Mouse (Mus musculus): Measurements from ENCODE around the gene Aldh16a1. TPM values are rescaled to one million over a fixed set of nuclear protein-coding genes. Genes with fewer than 3 reads are reported as not detected.
"Not testable (repeated sequence)": the region's sequence is repeated elsewhere in the genome, so short reads cannot be mapped to it uniquely, and the experiment has no call there.

Gene Aldh16a1
- polyA plus RNA-seq, 1 experiment from 2014 or later = 33.9 TPM

- Histone ChIP-seq H3K4me2 (ENCODE audit: low read depth, low read length) (peak overlapping the region; percentile 60), H3K27me3 (ENCODE audit: control insufficient read depth, insufficient read depth, low read length) (no peaks in the 10 kb centered on the region), H3K4me1 (ENCODE audit: control insufficient read depth, insufficient read depth, low read length) (peaks cover 4% of the 10 kb centered on the region), H3K36me3 (ENCODE audit: control insufficient read depth, insufficient read depth) (peaks cover 6% of the 10 kb centered on the region; the same call in 1 of the 2 replicates), H3K4me3 (ENCODE audit: low read length) (peak overlapping the region; percentile 78), H3K9me3 (replicated peaks; ENCODE audit: control insufficient read depth, low read length) (no peaks in the 10 kb centered on the region), H3K27ac (ENCODE audit: low read length) (no peak overlapping the region), H3K9ac (ENCODE audit: low read length) (peak overlapping the region; percentile 88)
- 77% methylated on average over 12 of the region's 12 CpGs for WGBS
- no peak; the same call in 1 of the 2 replicates for ATAC-seq (replicated peaks; ENCODE audit: extremely low read depth, insufficient read depth, low FRiP score)
These were observed 670 bp upstream of the Aldh16a1 start for GRCm38 (mm10) chr7:45154993-45155514.

GRCm38 (mm10) chr7:45153586-45153985 lies 798 bp downstream of the Aldh16a1 start:
- H3K4me3 ChIP-seq (ENCODE audit: low read length) = peak overlapping the region; percentile 78
- H3K36me3 ChIP-seq (ENCODE audit: control insufficient read depth, insufficient read depth) = no peaks in the 10 kb centered on the region; the same call in 1 of the 2 replicates
- peak overlapping the region; percentile 88 for H3K9ac ChIP-seq (ENCODE audit: low read length)
- WGBS = 5% methylated on average over 5 of the region's 5 CpGs
- peak overlapping the region; percentile 82 for H3K4me2 ChIP-seq (ENCODE audit: low read depth, low read length)
- H3K4me1 ChIP-seq (ENCODE audit: control insufficient read depth, insufficient read depth, low read length) = peaks cover 4% of the 10 kb centered on the region
- no peaks in the 10 kb centered on the region for H3K9me3 ChIP-seq (replicated peaks; ENCODE audit: control insufficient read depth, low read length)
- ATAC-seq (replicated peaks; ENCODE audit: extremely low read depth, insufficient read depth, low FRiP score) = no peak
- H3K27ac ChIP-seq (ENCODE audit: low read length) = peak overlapping the region; percentile 97
- H3K27me3 ChIP-seq (ENCODE audit: control insufficient read depth, insufficient read depth, low read length) = no peaks in the 10 kb centered on the region

DNA sequence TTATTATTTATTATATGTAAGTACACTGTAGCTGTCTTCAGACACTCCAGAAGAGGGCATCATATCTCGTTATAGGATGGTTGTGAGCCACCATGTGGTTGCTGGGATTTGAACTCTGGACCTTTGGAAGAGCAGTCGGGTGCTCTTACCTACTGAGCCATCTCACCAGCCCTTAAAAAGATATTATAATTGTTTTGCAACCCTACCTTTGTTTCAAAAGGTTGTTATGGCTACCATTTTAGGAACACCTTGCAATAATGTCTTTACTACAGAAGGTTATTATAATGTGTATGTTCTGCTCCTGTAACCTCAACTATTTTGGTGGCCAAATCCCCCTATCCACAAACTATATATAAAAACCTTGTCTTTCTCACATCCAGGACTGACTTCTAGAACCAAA lies 1.3 kb downstream of the Aldh16a1 start:
- not testable (repeated sequence) for H3K36me3 ChIP-seq (ENCODE audit: control insufficient read depth, insufficient read depth); H3K9me3 ChIP-seq (replicated peaks; ENCODE audit: control insufficient read depth, low read length); H3K27me3 ChIP-seq (ENCODE audit: control insufficient read depth, insufficient read depth, low read length); ATAC-seq (replicated peaks; ENCODE audit: extremely low read depth, insufficient read depth, low FRiP score); H3K9ac ChIP-seq (ENCODE audit: low read length); H3K4me1 ChIP-seq (ENCODE audit: control insufficient read depth, insufficient read depth, low read length); H3K4me3 ChIP-seq (ENCODE audit: low read length); H3K27ac ChIP-seq (ENCODE audit: low read length)
- peak overlapping the region; percentile 82; the same call in 1 of the 2 replicates for H3K4me2 ChIP-seq (ENCODE audit: low read depth, low read length)
- 87% methylated on average over 2 of the region's 2 CpGs for WGBS

GRCm38 (mm10) chr7:45151303-45151702 lies 3.1 kb downstream of the Aldh16a1 start:
- no peak for ATAC-seq (replicated peaks; ENCODE audit: extremely low read depth, insufficient read depth, low FRiP score)
- H3K4me1 ChIP-seq (ENCODE audit: control insufficient read depth, insufficient read depth, low read length) = peaks cover 4% of the 10 kb centered on the region
- no peaks in the 10 kb centered on the region for H3K9me3 ChIP-seq (replicated peaks; ENCODE audit: control insufficient read depth, low read length)
- H3K27me3 ChIP-seq (ENCODE audit: control insufficient read depth, insufficient read depth, low read length) = no peaks in the 10 kb centered on the region
- no peak overlapping the region for H3K4me3 ChIP-seq (ENCODE audit: low read length)
- H3K27ac ChIP-seq (ENCODE audit: low read length) = peak overlapping the region; percentile 32; the same call in 1 of the 2 replicates
- 55% methylated on average over 11 of the region's 11 CpGs for WGBS
- no peaks in the 10 kb centered on the region for H3K36me3 ChIP-seq (ENCODE audit: control insufficient read depth, insufficient read depth)
- no peak overlapping the region for H3K9ac ChIP-seq (ENCODE audit: low read length)
- H3K4me2 ChIP-seq (ENCODE audit: low read depth, low read length) = no peak overlapping the region

DNA sequence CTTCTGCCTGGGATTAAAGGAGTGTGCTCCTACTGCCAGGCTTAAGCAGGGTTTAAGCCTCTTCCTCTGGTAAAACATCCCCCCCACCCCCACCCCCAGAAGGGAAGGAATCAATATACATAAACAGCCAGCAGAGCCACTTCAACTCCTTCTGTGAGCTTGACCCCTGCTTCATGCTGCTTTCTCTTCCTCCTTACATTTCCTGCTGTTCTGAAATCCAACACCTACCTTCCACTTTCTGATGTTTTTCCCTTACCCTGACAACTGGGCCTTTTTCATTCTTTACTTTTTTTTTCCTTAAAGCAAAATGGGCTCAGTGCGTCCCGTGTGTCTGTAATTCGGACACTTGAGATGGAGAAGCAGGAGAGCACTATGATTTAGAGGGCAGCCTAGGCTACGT lies 4.1 kb downstream of the Aldh16a1 start:
- Histone ChIP-seq H3K36me3 (ENCODE audit: control insufficient read depth, insufficient read depth) (no peaks in the 10 kb centered on the region), H3K4me3 (ENCODE audit: low read length) (no peak overlapping the region), H3K4me1 (ENCODE audit: control insufficient read depth, insufficient read depth, low read length) (peaks cover 4% of the 10 kb centered on the region), H3K27ac (ENCODE audit: low read length) (no peak overlapping the region), H3K4me2 (ENCODE audit: low read depth, low read length) (no peak overlapping the region), H3K9ac (ENCODE audit: low read length) (no peak overlapping the region), H3K9me3 (replicated peaks; ENCODE audit: control insufficient read depth, low read length) (no peaks in the 10 kb centered on the region), H3K27me3 (ENCODE audit: control insufficient read depth, insufficient read depth, low read length) (no peaks in the 10 kb centered on the region)
- no peak for ATAC-seq (replicated peaks; ENCODE audit: extremely low read depth, insufficient read depth, low FRiP score)
- WGBS = 65% methylated on average over 4 of the region's 4 CpGs

- Histone ChIP-seq H3K27ac (ENCODE audit: low read length) (no peak overlapping the region), H3K36me3 (ENCODE audit: control insufficient read depth, insufficient read depth) (no peaks in the 10 kb centered on the region), H3K9ac (ENCODE audit: low read length) (no peak overlapping the region), H3K27me3 (ENCODE audit: control insufficient read depth, insufficient read depth, low read length) (no peaks in the 10 kb centered on the region), H3K4me2 (ENCODE audit: low read depth, low read length) (no peak overlapping the region), H3K4me3 (ENCODE audit: low read length) (no peak overlapping the region), H3K4me1 (ENCODE audit: control insufficient read depth, insufficient read depth, low read length) (peaks cover 4% of the 10 kb centered on the region), H3K9me3 (replicated peaks; ENCODE audit: control insufficient read depth, low read length) (no peaks in the 10 kb centered on the region)
- 66% methylated on average over 6 of the region's 6 CpGs for WGBS
- no peak for ATAC-seq (replicated peaks; ENCODE audit: extremely low read depth, insufficient read depth, low FRiP score)
These were observed 4.8 kb downstream of the Aldh16a1 start for GRCm38 (mm10) chr7:45149545-45149944.

DNA sequence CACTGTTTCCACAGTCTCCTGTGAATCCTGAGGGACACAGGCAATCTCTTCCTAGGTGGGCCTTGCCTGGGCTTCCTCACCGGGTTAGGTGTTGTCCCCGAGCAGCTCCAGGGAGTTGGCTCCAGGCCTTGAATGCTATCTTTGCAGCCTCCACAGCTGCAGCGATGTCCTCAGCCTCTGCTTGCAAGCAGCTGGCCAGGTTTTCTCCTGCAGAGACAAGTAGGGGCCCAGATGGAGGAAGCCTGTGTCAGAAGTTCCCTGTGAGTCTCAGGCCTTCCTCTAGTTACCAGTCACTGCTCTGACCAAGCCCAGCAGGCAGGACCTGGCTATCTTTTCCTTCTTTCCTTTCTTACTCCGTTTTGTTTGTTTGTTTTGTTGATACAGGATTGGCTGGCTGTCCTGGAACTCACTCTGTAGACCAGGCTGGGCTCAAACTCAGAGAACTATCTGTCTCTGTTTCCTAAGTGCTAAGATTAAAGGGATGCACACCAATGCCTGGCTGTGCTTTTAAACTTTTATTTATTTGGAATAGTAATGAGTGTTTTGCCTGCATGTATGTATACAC lies 5.8 kb downstream of the Aldh16a1 start:
- H3K27ac ChIP-seq (ENCODE audit: low read length) = 0 out of 2 replicates have a peak overlapping the region, but pooled peaks have one; percentile 20
- H3K4me3 ChIP-seq (ENCODE audit: low read length) = no peak overlapping the region
- WGBS = 44% methylated on average over 4 of the region's 4 CpGs
- no peaks in the 10 kb centered on the region for H3K9me3 ChIP-seq (replicated peaks; ENCODE audit: control insufficient read depth, low read length)
- no peak overlapping the region for H3K9ac ChIP-seq (ENCODE audit: low read length)
- no peaks in the 10 kb centered on the region for H3K36me3 ChIP-seq (ENCODE audit: control insufficient read depth, insufficient read depth)
- no peak overlapping the region for H3K4me2 ChIP-seq (ENCODE audit: low read depth, low read length)
- peaks cover 4% of the 10 kb centered on the region for H3K4me1 ChIP-seq (ENCODE audit: control insufficient read depth, insufficient read depth, low read length)
- ATAC-seq (replicated peaks; ENCODE audit: extremely low read depth, insufficient read depth, low FRiP score) = no peak
- no peaks in the 10 kb centered on the region for H3K27me3 ChIP-seq (ENCODE audit: control insufficient read depth, insufficient read depth, low read length)

- Histone ChIP-seq H3K27me3 (ENCODE audit: control insufficient read depth, insufficient read depth, low read length) (no peaks in the 10 kb centered on the region), H3K9ac (ENCODE audit: low read length) (no peak overlapping the region), H3K27ac (ENCODE audit: low read length) (no peak overlapping the region), H3K4me1 (ENCODE audit: control insufficient read depth, insufficient read depth, low read length) (no peaks in the 10 kb centered on the region), H3K9me3 (replicated peaks; ENCODE audit: control insufficient read depth, low read length) (no peaks in the 10 kb centered on the region), H3K36me3 (ENCODE audit: control insufficient read depth, insufficient read depth) (no peaks in the 10 kb centered on the region), H3K4me3 (ENCODE audit: low read length) (no peak overlapping the region), H3K4me2 (ENCODE audit: low read depth, low read length) (no peak overlapping the region)
- ATAC-seq (replicated peaks; ENCODE audit: extremely low read depth, insufficient read depth, low FRiP score) = no peak
- WGBS = 75% methylated on average over 11 of the region's 11 CpGs
These were observed 6.5 kb downstream of the Aldh16a1 start for GRCm38 (mm10) chr7:45147899-45148298.

DNA sequence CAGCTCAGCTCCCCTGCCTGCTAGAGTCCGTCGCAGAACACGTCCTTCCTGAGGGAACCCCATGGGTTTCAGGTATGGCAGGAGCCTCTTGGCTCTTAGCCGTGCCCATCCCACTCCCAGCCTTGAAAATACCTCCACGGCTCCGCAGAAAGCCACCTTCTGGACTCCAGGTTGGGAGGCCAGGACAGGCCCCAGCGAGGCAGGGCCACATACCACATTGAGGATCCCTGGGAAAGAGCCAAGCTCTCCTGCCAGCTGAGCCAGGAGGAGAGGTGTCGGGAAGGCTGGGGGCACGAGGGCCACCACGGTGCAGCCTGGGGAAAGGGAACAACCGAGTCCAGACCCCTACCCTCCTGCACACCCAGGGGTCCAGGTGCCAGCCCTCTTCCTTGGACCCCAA lies 7.1 kb downstream of the Aldh16a1 start:
- no peaks in the 10 kb centered on the region for H3K9me3 ChIP-seq (replicated peaks; ENCODE audit: control insufficient read depth, low read length)
- H3K4me2 ChIP-seq (ENCODE audit: low read depth, low read length) = no peak overlapping the region
- no peak overlapping the region for H3K4me3 ChIP-seq (ENCODE audit: low read length)
- no peaks in the 10 kb centered on the region for H3K36me3 ChIP-seq (ENCODE audit: control insufficient read depth, insufficient read depth)
- H3K27me3 ChIP-seq (ENCODE audit: control insufficient read depth, insufficient read depth, low read length) = no peaks in the 10 kb centered on the region
- H3K27ac ChIP-seq (ENCODE audit: low read length) = no peak overlapping the region
- no peaks in the 10 kb centered on the region for H3K4me1 ChIP-seq (ENCODE audit: control insufficient read depth, insufficient read depth, low read length)
- ATAC-seq (replicated peaks; ENCODE audit: extremely low read depth, insufficient read depth, low FRiP score) = no peak
- 79% methylated on average over 11 of the region's 11 CpGs for WGBS
- H3K9ac ChIP-seq (ENCODE audit: low read length) = no peak overlapping the region
